Mouse (Mus musculus) thymus, postnatal 14 days (tissue): ENCODE data around the gene Pou2af1.

ENCODE experiments used
- DNase-seq: peaks from one replicate; pipeline ENCODE4 v3.0.0; 2021

The Pou2af1 gene

DNA sequence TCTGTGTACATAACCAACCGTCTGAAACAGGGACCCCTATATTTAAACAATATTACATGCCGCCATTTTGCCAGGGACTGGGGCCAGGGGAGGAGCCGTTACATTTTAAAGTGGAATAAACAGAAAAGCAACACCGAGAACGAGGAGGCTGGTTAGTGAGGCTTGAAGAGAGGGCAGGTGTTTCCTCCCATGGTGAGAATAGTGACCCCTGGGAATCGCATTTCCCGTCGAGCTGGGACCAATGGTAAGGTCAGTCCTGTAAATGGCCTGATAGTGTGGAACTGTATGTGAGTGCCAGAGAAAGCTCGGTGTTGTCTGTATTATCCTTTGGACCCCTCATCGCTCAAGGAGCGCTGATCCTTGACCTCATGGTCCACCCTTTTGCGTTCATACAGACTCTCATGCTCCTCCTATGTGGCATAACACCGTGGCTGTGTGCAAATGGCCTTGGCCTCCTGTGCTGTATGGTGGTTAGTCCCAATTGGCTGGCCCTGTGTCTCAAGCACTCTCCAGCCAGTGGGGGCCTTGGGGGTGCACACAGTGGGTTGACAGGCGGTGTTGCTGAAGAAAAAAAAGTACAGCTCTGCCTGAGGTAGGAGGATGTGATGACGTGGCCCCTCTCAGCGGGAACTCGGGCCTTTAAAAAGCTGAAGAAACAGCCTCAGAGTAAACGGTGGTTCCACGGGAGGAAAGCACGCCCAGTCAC lies at the start of gene Pou2af1:
Pou2af1 (plus strand) TSS at position 686 of the 706 bp plus-strand sequence.
- DNase-seq: peak; percentile 77

DNA sequence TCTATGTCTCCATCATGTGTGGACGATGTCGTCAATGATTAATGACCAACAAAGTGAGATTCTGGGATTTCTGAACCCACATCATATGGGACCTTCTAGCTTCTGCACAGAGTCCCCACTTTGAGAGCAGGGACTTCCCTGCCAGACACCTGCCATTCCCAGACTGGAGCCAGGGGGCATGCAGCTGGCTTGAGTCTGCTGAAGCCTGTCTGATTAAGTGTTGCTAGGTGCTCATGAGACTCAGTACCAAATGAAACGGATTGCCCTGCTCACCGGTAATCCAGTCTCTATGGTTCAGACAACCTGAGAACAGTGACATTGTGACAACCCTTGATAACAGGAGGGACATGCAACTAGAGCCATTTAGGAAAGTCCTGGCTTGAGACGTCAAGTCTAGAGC lies 49.5 kb upstream of the Pou2af1 start:
- DNase-seq: no peak

DNA sequence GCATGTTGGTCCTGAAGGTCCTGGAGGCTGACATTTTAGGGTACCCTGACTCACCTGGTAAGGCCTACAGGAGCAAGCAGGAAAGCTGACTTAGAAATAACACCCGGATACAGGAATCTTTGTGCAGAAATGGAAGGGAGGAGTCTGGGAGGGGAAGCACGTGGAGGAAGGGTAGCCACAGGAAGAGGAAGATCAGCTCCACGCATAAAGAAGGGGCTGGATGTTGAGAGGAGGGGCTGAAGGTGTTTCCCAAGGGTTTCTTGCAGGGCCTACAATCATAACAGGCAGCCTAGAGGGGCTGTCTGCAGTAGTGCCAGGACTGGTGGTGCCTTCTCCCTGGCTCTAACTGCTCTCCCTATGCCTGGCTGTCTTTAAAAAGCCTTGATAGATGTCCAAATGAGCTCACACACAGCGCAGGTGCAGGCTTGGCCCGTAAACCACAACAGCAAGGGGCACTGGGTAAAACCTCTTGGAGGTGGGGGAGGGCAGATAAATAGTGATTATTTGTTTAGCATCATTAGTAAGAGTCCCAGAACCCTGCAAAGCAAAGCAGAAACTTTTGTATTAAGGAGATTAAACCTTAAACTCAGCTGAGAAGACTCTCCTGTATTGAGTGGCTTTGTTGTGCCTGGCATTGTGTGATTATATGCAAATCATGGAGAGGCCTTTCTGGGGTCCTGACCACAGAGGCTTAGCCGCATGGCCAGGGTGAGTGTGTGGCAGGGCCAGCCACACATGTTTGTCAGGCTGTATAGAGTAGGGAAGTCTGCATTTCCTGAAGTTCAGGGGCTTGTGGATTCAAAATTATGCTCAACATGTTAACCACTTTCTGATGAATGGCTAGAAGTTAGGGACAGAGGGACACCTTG lies 48.0 kb upstream of the Pou2af1 start, which contains the start of gene Gm32742:
Gm32742 (minus strand) TSS at position 206 of the 869 bp plus-strand sequence.
- DNase-seq: no peak

DNA sequence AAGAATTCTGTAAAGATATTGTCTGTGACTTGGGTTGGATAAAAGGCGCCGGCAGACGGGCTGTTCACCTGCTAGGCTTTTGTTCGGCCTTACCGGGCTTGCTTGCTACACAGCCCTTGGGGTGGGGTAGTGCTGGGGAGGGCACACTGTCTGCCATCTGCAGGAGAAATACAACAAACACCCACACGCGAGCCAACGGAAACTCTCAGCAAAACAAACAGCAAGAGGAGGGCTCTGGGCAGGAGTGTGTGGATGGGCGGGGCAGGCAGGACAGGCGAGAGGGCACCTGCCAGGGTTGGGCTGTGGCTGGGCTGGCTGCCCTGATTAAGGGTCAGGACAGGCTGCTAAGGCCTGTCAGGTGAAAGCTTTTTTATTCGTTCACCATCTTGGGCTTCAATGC lies 45.6 kb upstream of the Pou2af1 start:
- peak; percentile 63 for DNase-seq

DNA sequence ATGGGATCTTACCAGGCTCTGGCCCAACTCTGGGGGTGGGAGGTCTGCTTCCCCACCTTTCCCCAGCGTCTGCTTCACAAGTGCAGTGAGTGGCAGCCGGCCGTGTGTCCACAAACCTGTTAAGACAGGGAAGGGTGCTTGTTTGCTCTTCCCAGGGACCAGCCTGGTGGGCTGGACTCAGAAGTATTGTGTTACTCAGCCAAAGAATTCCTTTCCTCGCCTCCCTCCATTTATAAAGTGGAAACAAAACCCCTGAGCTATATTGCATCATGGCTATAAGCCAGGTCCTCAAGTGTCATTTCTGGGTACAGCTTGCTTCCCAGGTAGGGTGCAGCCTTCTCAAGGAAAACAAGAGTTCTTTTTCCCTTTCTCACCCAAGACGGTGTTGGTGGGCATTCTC lies 44.8 kb upstream of the Pou2af1 start:
- DNase-seq: no peak

DNA sequence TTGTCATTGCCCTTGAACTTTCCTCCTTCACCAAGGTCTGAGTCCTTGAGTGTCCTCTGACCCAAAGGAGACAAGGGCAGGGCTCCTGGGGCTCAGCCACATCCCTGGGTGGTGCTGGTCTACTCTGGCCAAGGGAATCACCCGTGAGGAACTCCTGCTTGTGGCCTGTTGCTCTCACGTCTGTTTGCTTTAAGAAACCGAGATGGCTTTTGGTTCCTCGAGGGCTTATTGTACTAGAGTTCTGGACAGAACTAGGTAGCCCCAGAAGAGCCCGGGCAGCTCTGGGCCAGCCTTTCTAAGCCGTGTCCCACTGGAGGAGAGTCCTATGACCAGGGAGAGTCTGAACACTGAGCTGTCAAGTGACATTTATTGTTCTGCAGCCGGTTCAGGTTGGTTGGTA lies 44.4 kb upstream of the Pou2af1 start:
- DNase-seq: no peak

DNA sequence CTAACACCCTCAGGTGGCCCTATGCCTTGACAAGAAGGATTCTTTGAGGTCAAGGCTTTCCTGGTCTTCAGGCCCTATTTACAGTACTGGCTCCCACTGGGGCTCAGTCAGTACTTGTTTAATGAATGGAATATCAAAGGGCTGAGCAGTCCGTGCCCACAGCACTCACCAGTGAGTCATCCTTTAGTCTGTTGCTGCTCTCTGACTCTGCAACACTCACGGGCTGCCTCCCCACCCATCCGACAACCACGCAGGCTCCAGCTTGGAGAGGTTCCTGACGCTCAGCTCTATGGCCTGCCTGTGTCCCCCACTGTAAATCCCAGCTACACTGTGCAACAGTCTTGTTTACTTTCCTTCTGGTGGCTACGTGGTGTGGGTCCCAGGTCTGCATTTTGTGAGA lies 43.2 kb upstream of the Pou2af1 start:
- DNase-seq: no peak

DNA sequence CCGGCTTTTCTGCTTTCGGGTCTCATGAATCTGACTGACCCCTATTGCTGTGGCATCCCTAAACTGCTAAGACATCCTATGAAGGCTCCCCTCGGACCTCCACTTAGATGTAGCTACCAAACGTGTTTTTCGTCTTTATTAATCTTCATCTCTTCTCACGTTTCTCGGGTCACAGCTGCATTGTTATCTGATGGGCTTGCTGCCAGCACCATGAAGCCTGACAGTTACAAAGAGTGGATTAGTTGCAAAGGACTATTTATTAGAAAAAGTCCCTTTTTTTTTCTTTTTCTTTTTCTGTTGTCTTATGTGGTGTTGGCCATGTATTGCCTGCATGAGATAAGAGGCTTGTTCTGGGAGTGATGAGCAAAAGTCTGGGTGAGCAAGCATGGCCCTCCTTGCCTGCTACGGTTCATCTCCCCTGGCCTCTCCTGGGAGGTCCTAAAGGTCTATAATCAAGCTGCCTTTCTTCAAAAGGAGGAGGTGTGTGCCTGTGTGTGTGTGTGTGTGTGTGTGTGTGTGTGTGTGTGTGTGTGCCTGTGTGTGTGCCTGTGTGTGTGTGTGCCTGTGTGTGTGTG lies 38.5 kb upstream of the Pou2af1 start:
- no peak for DNase-seq

DNA sequence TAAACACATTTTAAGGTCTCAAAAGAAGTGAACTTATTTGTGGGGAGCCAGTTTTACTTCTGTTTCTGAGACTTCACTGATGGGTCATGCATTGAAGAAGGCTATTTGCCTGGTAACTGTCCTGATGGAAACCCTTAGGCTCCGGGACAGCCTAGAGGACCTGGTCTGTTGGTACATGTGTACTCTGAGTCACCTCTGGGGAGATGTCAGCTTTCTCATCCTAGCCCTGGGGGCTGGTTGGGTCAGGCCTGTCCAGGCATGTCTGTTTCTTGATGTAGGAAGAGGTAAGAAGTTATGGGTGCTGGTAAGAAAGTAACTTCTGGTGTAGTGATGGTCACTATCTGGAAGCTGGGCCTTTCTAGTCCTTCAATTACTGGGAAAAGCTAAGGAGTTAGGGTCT lies 37.8 kb upstream of the Pou2af1 start:
- DNase-seq: no peak

DNA sequence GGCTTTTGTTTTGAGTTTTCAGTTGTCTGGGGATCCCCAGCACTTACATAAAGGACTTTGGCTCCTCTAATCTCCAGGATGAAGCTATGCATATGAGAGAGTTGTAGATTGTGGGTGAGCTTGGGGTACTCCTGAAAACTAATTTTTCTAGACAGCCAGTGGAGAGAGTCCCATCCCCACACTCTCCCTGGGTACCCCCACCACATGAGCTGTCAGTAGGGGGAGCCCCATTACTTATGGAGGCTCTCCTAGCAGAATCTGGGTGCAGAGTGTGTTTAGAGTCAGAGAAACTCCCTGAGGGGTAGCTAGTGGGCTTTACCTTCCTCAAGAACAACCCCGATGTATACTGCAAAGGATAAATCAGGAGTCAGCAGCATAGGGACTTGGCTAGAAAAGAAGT lies 35.2 kb upstream of the Pou2af1 start:
- DNase-seq: peak; percentile 59

DNA sequence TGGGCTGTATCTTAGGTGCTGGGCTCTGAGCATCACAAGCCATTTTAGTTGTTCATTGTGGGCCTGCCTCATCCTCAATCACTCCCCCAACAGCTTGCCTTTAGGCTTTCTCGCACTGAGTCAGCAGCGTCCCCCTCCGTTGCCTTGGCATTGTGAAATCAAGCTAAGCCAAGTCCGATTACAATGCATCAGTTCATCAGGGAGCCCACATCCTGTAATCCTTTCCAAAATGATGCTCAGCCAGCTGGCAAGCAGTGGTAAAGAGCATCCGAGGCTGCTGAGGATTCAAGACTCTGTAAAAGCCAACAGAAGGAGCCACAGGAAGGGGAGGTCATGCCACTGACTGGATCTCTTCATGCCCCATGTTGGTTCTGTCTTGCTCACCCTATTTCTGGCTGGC lies 32.9 kb upstream of the Pou2af1 start:
- no peak for DNase-seq

DNA sequence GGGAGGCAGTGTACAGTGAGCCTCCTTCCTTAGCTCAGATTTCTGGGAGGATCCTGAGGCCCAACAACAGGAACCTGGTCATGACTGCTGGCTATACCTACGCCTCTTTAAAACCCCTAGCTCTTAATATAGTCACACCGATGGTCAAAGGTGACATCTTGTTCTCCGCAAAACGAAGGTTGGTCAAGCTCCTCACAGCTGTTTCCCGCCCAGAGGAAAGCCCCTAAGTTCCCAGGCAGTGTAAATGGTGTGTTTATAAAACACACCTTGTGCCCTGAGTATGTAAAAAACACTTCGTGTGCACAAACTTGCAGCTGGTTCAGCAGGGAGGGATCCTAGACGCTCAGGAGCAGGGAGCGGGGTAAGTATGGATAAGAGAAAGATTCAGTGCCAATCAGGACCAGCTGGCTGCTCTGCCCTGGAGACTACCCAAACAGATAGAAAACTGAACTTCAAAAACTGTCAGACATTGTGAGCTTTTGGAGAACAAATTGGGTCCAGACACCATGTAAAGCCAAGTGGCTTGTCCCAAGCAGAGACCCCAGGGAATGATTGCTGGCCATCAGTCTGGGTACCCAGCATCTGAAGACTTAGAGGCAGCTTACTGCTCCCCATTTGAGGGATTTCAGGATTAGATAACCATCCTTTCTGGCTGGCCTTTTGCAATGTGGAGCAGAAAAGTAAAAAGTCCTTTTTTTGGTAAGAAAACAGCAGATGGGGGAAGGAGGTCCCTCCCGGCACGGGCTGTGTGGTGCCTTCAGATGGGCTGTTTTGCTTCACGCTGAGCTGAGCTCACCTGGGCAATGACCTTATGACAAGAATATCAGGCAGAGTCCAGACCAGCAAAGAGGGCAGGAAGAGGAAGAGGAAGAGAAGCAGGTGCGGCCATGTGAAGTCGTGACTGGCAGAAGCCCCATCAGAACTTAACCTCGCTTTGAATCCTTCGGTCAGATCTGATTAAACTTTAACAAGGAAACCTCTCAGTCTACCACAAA lies 30.5 kb upstream of the Pou2af1 start:
- no peak for DNase-seq

DNA sequence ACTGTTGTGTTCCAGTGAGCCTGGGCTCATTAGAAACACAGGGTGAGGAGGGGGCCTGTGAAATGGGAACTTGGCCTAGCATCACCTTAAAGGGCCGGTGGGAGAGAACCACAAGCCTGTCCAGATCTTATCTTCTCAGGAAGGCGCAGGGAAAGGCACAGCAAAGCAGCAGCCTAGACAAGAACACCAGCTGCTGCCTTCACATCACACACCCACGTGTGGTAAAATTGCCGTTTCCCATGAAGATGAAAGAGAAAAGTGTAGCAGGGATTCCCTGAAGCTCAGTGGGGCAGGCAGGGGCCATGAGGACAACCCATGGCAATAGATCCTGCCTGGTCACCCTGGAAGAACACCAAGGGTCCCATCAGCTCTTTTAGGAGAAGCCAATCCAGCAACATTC lies 28.1 kb upstream of the Pou2af1 start:
- DNase-seq: peak; percentile 47

DNA sequence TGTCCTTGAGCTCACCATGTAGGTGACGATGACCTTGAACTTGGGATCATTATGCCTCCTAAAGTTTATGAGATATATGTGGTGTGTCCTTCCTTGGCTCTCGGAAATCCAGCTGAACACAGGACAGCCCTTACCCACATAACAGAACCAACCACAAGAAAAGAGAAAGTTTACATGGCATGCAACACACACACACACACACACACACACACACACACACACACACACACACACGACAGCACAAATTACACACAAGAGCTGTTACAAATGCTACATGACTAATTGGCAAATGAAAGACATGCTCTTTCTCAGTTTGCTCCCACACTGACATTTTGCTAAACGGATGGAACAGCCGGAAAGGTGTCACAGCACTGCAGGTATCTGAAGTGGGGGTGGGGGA lies 27.6 kb upstream of the Pou2af1 start:
- DNase-seq: peak; percentile 30

DNA sequence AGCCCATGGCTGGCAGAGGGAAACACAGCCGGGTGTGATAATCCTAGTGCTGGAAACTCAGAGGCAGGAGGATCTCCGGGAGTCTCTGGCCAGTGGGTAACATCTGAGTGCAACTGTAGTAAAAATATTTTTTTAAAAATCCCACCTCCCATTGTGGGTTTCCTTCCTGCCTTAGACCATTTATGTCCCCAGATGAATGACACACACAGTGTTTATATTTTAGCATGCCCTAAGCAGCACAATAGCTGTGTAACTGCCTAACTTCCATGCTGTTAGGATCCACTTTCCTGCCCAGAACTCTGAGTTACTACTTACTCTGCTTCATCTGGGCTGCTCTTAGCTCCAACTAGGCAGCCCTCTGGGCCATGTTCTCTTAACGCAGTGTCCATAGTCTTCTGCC lies 22.9 kb upstream of the Pou2af1 start:
- no peak for DNase-seq

DNA sequence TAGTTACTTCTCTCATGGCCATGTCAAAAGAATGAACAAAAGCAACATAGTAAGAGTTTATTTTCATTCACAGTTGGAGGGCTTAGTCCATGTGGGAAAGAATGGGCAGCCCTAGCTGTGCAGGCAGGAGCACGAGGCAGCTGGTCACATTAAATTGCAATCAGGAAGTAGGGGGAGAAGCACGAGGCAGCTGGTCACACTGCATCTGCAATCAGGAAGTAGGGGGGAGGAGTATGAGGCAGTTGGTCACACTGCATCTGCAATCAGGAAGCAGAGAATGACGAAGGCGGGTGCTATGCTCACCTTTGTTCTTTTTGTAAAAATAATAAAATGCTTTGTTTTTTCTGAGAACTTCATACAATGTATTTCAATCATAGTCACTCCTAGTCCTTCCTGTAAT lies 18.7 kb upstream of the Pou2af1 start:
- DNase-seq: no peak

DNA sequence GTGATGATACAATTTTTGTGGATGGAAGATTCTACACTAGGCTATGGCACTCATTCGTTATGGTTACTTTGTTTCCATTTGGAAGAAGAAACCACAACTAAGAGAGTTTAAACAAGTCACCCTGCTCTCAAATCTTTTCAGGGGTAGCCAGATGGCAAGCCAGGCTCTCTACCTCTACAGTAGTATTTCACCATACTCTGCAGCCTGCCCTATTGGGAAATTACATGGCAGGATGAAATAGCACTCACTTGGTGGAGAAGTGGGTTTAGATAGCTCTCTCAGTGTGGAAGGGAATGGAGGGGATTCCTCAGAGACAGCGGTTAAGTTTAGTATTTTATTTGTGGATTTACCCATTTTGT lies 4.6 kb upstream of the Pou2af1 start:
- DNase-seq: no peak

DNA sequence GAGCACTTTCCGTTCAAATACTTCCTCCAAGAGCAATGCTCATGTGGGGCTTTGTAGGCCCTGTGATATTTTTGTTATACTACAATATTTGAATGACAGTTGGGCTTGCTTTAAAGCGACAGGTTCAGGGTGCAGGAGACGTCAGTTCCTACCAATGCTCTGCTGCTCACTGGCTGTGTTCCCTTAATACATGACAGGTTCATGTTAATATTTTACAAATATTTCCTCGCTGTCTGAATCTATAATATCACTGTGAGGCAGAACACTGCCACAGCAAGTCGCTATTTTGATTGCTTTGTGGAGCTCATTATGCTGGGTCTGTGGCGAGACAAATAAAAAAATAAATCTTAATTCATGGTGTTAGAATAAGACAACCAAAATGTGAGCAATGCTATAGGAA lies 2.3 kb upstream of the Pou2af1 start:
- no peak for DNase-seq

DNA sequence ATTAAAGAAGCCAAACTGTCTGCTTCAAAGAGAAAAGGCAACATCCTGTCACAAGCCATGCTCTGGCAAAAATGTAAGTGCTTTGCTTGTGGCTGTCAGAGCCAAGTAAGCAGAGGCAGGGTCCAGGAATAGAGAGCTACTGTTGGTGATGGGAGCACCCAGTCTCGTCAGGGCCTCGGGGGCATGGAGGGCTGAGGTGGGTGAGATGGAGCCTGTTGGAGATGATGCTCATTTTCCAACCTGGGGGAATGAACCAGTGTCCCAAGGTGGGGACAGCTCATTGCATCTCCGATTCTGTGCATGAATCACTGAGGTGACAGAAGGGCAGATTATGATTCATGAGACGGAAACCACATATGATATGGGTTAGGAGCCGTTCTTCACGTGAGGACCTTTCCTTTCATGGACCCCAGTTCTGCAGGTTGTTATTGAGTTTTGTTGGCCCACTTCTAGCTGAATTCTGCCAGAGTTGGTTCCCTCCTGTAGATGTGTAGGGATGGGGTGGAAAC lies 275 bp downstream of the Pou2af1 start:
- no peak for DNase-seq

DNA sequence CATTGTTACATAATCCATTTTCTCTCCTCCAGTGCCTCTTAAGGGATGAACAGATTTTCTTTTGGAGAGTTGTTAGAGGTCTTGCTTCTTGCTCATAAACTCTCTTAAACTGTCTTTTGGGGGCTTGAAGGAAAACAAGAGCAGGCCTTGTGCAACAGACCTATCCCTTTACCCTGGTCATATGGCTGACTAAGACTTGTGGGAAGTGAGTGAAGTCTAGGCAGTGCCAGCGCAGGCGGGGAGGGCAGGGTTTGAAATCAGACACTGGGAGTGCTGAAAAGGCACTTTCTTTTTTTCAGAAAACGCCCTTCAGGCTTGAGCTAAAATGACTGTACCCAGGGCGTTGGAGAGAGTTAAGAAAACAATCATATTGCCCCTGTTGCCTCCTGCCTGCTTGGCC lies 1.8 kb downstream of the Pou2af1 start:
- DNase-seq: no peak

DNA sequence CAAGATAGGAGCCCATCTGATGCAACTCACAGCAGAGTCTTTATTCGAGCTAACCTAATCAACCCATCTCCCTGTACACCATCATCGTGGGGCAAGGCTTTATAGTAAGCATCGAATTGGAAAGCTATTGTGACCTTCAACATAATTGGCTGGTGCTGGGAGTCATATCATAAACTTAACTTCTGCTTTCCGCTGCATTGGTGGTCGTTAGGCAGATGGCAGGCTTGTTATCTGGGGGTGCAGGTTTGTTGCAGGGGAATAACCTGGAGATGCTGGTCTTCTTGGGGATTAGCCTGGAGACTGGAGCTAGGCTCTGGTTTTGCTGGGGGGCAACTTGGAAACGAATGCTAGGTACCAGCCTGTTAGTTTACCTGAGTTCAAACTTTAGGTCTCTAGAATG lies 2.4 kb downstream of the Pou2af1 start:
- DNase-seq: no peak

DNA sequence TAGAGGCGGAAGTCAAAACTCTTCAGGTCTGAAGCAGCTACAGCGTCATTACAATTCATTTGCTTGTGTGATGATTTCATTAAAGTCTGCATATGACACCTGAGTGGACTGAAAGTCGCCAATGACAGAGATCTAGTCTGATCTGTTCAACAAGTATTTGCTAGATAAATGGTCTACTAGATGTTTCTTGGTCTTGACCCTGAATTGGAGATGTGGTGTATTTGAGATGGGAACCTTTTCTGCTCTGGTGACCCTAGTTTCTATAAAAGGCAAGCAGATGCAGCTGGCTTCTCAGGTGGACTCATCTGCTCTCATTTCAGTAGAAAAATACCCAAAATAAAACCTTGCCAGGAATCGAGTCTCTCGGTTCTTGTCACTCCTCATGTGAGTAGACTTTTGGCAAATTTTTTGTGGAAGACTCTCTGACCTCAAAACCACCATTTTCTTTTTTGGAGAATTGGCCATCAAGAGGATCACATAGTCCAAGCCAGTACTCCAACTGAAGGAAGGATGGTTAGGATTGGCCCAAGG lies 12.2 kb downstream of the Pou2af1 start:
- DNase-seq: no peak
